Mouse (Mus musculus) megakaryocyte progenitor cell, adult 5-6 weeks (primary cell): ENCODE results near the gene Cd27. TPM values are rescaled to one million over a fixed set of nuclear protein-coding genes. Genes with fewer than 3 reads are reported as not detected.

Source experiments
- ATAC-seq: replicated peaks from 2 replicates; pipeline ENCODE4 v1.8.0; 2016; ENCODE audit warnings: mild to moderate bottlenecking, moderate TSS enrichment, inconsistent platforms; ENCODE audit not compliant: poor library complexity
- total RNA-seq, 2 experiments: library from RNA; stranded (forward) in 1 of 2; stranded (reverse) in 1 of 2; fragments of 157-497, 149-512 nt in 1 of 2; fragments of 200-1000 nt in 1 of 2; gene quantifications; 2 replicates each; pipeline versions ENCODE4 v1.2.3 to v1.2.4; 2015 to 2017

Gene Cd27
- total RNA-seq, 2 experiments from 2014 or later = 28.9 to 60.2 TPM

DNA sequence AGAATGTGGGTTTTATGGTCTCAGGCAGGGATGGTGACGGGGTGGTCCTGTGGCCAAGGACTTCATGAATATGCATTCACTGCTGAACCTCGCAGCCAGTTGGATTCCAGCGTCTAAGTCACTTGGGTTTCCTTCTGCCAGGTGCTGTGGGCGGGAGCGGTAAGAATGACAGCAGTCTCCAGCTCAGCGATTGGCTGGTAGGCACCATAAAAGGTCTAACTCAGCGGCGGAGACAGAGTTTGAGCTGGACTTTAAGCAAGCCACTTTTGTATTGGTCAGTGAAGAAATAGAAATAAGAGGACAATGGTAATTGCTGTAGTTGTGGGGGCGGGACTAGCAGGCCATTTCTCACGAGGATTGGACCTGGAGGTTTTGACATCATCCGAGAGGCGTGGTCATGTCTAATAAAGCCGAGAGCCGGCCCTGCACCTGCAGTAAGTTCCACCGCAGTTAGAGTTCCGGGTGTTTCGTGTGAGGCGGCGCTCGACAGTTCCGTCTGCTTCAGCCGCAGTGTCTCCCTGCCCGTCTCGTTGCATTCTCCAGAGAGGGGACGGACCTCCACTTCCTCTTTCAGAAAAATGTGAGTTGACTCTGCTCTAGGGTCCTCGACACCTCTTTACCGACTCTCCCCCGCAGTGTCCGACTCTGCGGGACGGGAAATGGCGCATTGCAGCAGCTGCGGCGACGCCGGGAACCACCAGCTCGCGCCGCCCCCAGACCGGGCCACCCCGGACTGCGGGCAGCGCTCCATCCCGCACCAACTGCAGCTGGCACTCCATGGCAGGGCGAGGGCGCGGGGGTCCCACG lies 21.5 kb downstream of the Cd27 start, which contains the start of gene Vamp1:
Gene Vamp1 (plus strand): TSS at position 404 of the 807 bp plus-strand sequence.
- ATAC-seq = peak; percentile 87

DNA sequence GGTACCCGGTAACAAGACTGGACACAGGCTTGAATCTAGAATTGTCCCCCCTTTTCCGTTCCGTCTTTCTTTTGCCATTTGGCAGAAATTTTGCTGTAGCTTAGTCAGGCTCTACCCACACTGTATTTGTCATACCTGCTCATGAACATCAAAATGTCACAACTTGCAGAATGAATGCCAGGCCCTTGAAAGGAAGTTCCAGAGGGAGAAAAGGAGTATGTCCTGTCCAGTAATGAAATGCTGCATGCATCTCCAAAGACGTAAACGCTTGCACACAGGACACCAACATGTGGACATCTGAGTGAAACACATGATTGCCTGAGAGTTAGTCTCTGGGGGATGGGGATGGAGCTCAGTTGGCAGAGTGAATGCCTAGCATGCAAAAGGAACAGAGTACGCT lies 23.1 kb downstream of the Cd27 start:
- no peak for ATAC-seq

DNA sequence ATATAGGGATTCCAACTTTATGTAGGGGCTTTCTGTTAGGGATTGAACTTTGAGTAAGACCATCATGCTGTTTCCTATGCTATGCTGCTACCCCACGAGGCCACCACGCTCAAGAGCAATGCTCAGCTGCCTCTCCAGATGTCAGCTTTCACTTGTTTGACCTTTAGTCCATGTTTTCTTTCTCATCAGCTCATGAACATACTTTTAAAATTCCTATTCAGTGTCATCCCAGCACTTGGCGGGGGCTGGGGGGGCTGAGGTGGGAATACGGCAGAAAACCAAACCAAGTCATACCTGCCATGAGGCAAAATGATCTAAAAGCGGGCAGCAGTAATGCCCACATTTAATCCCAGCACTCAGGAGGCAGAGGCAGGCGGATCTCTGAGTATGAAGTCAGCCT lies 23.7 kb downstream of the Cd27 start:
- ATAC-seq = no peak

DNA sequence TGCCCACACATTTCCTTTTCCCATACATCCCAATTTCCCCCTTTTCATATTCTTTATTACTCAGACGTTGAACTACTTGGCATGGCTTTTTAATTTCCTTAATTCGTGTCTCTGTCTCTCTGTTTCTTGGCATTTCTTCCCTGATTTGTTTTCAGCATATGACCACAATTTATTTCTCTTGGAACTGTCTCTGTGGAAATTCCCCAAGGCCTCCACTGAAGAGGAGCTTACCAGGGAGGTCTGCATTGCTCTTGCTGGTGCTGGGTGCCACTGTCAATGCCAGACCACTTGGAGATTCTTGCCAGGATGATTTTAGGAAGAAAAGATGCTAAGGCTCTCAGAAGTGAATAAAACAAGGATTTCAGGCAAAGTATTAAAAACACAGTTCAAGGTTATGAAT lies 24.2 kb downstream of the Cd27 start:
- ATAC-seq = no peak

DNA sequence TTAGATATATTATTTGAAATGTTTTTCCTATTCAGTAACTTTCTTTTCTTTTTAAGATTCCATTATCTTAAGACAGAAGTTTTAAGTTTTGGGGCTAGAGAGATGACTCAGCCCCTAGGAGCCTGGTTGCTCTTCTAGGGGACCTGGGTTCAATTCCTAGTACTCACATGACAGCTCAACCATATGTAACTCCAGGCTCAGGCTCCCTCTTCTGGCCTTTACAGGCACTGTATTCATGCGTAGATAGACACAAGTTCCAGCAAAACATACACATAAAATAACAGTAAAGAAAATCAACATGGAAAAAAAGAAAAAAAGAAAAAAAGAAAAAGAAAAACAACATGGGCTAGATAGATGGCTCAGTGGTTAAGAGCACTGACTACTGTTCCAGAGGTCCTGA lies 26.4 kb downstream of the Cd27 start:
- no peak for ATAC-seq

DNA sequence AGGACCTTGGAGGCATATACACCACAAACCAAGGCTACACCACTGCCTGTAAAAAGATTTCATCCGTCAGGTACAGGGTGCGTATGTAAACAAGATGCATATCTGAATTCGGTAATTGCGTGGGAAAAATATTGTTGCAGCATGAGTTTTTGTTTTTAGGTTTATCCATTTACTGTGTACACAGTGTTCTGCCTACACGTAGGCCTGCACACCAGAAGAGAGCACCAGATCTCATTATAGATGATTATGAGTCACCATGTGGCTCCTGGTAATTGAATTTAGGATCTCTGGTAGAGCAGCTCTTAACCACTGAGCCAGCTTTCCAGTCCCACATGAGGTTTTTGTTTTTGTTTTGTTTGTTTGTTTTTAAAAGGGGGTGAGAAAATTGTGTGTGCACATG lies 39.6 kb downstream of the Cd27 start:
- no peak for ATAC-seq

DNA sequence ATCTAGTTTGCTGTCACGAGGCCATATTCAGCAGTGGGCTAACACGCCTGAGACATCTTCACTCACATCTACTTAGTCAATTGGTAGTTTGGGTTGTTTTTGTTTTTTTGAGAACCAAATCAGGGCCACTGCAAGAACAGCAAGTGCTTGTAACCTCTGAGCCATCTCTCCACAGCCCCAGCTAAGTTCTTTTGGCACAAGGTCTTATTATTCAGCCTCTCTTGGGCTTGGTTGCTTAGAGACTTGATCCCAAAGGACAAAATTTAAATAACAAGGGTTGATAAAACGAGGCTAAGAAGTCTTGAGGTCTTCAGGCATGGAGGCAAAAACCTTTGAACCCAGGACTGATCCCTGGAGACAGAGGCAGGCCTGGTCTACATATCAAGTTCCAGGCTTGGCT lies 40.5 kb downstream of the Cd27 start:
- no peak for ATAC-seq

DNA sequence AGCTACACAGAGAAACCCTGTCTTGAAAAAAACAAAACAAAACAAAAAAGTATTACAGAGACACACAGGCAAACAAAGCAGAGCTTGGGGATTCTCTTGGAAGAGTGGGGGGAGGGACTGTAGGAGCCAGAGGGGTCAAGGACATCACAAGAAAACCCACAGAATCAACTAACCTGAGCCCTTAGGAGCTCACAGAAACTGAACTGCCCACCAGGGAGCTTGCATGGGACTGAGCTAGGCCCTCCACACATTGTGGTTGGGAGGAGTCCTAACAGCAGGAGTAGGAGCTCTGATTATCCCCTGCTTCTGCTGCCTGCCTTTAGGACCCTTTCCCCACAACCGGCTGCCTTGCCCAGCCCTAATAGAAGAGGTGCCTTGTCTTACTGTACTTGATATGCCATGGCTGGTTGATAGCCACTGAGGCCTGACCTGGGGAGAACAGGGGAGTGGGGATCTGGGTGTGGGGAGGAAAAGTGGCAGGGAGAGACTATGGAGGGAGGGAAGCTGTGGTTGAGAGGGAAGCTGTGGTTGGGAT lies 41.2 kb downstream of the Cd27 start:
- ATAC-seq = no peak

DNA sequence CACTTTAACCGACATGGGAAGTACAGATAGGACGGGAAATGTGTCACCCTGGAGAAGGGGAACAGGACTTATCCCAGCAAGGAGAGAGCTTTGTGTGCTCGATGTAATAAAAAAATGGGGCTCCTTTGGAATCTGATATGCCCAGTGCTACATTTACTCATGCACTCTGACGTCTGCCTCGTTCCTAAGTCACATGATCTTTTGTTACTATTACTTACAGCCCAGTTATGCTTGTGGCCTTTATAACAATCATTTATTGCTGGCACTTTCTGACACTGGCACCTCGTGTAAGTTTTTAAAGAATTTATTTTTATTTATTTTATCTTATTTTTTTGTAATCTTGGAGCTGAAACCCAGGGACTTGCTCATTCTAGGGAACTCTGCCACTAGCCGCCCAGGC lies 43.4 kb downstream of the Cd27 start:
- no peak for ATAC-seq

DNA sequence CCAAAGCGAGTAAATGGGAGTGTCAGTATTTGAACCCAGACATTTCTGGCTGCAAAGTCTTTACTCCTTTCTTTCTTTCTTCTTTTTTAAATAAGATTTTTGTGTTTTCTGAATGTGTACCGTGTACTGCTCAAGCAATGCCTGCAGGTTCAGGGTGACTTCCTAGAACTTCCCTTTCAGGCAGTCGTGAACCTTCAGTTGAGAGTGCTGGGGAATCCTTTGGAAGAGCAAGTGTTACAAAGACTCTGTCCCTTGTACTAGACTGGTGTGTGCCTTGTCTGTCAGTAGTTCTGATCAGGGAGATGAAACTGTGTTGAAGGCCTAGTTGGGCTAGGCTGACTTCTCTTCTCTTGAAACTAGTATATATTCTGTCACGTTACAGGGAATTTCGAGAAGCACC lies 44.0 kb downstream of the Cd27 start:
- ATAC-seq = no peak

DNA sequence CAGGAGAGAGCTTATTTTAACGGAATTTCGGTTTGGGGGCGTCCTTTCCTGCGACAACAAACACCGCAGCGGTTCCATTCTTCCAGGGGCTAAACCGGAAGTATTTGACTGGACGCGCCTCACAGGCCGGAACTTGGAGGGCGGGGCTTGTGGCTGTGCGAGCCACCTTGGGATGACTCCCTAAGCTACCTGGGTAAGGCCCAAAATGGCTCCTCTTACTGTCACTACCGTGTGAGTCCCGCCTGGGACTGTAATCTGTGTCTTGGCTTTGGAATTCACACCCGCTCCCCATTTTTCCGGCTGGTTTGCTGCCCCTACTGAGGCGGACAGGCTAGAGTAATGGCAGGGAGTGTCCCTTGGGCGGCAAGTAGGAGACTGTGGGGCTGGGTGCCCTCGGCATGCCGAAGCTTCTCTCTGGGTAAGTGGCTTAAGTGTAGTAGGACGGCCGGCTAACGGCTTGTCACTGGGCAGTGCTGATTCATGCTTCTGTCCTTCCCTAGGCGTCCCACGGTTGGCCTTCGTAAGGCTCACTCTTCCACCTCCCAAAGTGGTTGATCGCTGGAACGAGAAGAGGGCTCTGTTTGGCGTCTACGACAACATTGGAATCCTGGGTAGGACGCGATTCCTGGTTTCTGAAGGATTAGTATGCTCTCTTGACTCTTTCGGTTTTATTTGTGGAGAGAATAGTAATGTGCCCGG lies 44.6 kb downstream of the Cd27 start:
- ATAC-seq = peak; percentile 80

DNA sequence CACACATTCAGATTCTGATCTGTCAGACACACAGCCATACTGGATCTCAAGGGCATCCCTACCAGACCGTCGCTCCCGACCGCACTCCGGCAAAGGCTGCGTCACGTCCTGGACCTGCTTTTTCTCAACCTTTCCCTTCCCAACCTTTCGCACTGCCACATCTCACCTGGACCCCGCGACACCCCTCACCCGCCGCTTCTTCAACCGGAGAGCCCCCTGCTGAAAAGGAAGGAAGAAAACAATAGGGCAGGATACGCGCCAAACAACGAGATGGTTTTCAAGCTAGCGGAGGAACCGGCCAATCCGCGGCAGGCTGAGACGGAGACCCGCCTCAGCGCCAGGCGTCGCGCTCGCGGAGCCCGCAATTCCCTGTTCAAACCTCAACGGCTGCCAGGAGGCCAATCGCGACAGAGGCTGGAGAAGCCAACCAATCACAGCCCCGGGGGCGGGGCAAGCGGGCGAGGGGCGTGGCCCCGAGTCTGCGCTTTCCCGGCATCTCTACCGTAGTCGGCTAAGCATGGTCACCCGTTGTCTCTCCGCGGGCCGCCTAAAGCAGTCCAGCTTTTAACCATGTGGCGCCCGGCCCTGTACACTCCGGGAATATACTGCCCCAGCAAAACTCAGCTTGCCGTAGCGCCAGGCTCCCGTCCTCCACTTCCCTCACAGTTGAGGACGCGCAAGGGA lies 45.3 kb downstream of the Cd27 start, which contains the start of the genes Ncapd2 and Mrpl51:
Gene Ncapd2 (minus strand): TSS at position 370 of the 684 bp plus-strand sequence.
Gene Mrpl51 (plus strand): TSS at position 470 of the 684 bp plus-strand sequence.
- ATAC-seq = peak; percentile 89

DNA sequence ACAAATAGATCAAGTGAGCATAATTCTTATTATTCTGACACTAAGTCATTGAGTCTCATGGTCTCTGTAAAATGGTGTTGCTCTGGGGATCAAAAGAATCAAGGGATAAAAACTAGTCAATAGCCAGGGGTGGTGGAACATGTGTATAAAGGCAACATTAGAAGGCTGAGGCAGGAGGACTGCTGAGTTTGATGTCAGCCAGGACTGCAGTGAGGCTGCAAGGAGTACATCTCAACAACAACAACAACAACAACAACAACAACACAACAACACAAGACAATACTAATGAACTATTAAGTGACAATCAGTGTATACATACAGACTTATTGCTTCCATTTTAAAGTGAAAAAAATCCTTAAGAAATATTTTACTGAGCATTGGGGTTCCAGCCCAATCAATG lies 46.0 kb downstream of the Cd27 start:
- ATAC-seq = no peak

DNA sequence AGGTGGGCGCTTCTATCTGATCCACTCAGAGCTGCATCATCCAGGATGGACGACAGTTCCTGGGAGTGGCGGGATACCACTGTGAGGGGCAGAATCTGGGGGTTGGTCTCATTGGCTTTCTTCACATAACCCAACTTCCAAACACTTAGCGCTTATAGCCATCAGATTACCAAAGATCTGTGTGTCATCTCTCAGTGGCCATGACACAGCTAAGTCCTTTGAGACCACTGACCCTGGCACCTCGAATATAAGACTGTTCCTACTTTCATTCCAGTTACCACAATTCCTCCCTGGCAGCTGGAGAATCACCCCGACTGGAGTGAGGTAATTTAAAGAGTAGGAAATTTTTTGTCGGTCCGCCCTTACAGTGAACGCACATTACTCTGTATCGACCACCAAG lies 50.6 kb downstream of the Cd27 start:
- ATAC-seq = no peak

Other genes with a start within 250 kb of the Cd27 start
- gene Pianp, start 240.3 kb downstream of the Cd27 start, total RNA-seq (2015) = 0.15 TPM in 1 of 2 replicates, not detected in the other
- not detected in 2 replicates for gene Pianp, start 240.3 kb downstream of the Cd27 start, total RNA-seq (2017)
- gene Zfp384, start 227.9 kb downstream of the Cd27 start, total RNA-seq (2015) = 67.9 and 69.9 TPM in 2 replicates
- 26.2 and 29.3 TPM in 2 replicates for gene Zfp384, start 227.9 kb downstream of the Cd27 start, total RNA-seq (2017)
- 22.8 and 25.2 TPM in 2 replicates for gene Ing4, start 197.2 kb downstream of the Cd27 start, total RNA-seq (2015)
- gene Ing4, start 197.2 kb downstream of the Cd27 start, total RNA-seq (2017) = 44.4 and 49.8 TPM in 2 replicates
- gene Acrbp, start 187.3 kb downstream of the Cd27 start, total RNA-seq (2015) = 8.1 and 9.5 TPM in 2 replicates
- 3.6 and 5.8 TPM in 2 replicates for gene Acrbp, start 187.3 kb downstream of the Cd27 start, total RNA-seq (2017)
- gene Lpar5, start 169.1 kb downstream of the Cd27 start, total RNA-seq (2015) = 6.7 and 10.6 TPM in 2 replicates
- gene Lpar5, start 169.1 kb downstream of the Cd27 start, total RNA-seq (2017) = 3.5 and 6.7 TPM in 2 replicates
- 85.7 and 91.6 TPM in 2 replicates for gene Chd4, start 141.0 kb downstream of the Cd27 start, total RNA-seq (2015)
- 299 and 375 TPM in 2 replicates for gene Chd4, start 141.0 kb downstream of the Cd27 start, total RNA-seq (2017)
- 42.8 and 43.7 TPM in 2 replicates for gene Nop2, start 105.1 kb downstream of the Cd27 start, total RNA-seq (2015)
- gene Nop2, start 105.1 kb downstream of the Cd27 start, total RNA-seq (2017) = 82.3 and 83.8 TPM in 2 replicates
- gene Iffo1, start 91.8 kb downstream of the Cd27 start, total RNA-seq (2015) = 14.3 and 18.1 TPM in 2 replicates
- gene Iffo1, start 91.8 kb downstream of the Cd27 start, total RNA-seq (2017) = 14.2 and 15.7 TPM in 2 replicates
- gene Gapdh, start 70.5 kb downstream of the Cd27 start, total RNA-seq (2015) = 3,979 and 4,068 TPM in 2 replicates
- 1,418 and 1,569 TPM in 2 replicates for gene Gapdh, start 70.5 kb downstream of the Cd27 start, total RNA-seq (2017)
- gene Ncapd2, start 45.3 kb downstream of the Cd27 start, total RNA-seq (2015) = 205 and 228 TPM in 2 replicates
- 207 and 256 TPM in 2 replicates for gene Ncapd2, start 45.3 kb downstream of the Cd27 start, total RNA-seq (2017)
- 144 and 171 TPM in 2 replicates for gene Mrpl51, start 45.2 kb downstream of the Cd27 start, total RNA-seq (2015)
- 128 and 156 TPM in 2 replicates for gene Mrpl51, start 45.2 kb downstream of the Cd27 start, total RNA-seq (2017)
- 10.1 and 15.5 TPM in 2 replicates for gene Vamp1, start 21.5 kb downstream of the Cd27 start, total RNA-seq (2015)
- gene Vamp1, start 21.5 kb downstream of the Cd27 start, total RNA-seq (2017) = 6.2 and 9.1 TPM in 2 replicates
- 5.2 and 7.4 TPM in 2 replicates for gene Tapbpl, start 5.2 kb downstream of the Cd27 start, total RNA-seq (2015)
- 16.2 and 18.6 TPM in 2 replicates for gene Tapbpl, start 5.2 kb downstream of the Cd27 start, total RNA-seq (2017)
- not detected in 2 replicates for gene Tuba3a, start 49.0 kb upstream of the Cd27 start, total RNA-seq (2015)
- gene Tuba3a, start 49.0 kb upstream of the Cd27 start, total RNA-seq (2017) = not detected in 2 replicates
- 17.5 and 18.7 TPM in 2 replicates for gene Ltbr, start 76.9 kb upstream of the Cd27 start, total RNA-seq (2015)
- gene Ltbr, start 76.9 kb upstream of the Cd27 start, total RNA-seq (2017) = 28.2 and 43.7 TPM in 2 replicates
- gene Scnn1a, start 83.6 kb upstream of the Cd27 start, total RNA-seq (2015) = 21.8 and 22.9 TPM in 2 replicates
- gene Scnn1a, start 83.6 kb upstream of the Cd27 start, total RNA-seq (2017) = 0.75 and 1.7 TPM in 2 replicates
- gene Tnfrsf1a, start 112.4 kb upstream of the Cd27 start, total RNA-seq (2015) = 56.9 and 61.8 TPM in 2 replicates
- 56.6 and 57.1 TPM in 2 replicates for gene Tnfrsf1a, start 112.4 kb upstream of the Cd27 start, total RNA-seq (2017)
- gene Plekhg6, start 143.8 kb upstream of the Cd27 start, total RNA-seq (2015) = not detected in 2 replicates
- gene Plekhg6, start 143.8 kb upstream of the Cd27 start, total RNA-seq (2017) = not detected in 2 replicates